Mouse (Mus musculus) heart, adult 18-20 months (tissue): ENCODE results near the gene Nfrkb. TPM values are rescaled to one million over a fixed set of nuclear protein-coding genes. Genes with fewer than 3 reads are reported as not detected.

Experiments used
- DNase-seq, 2 experiments: peaks; one replicate each; pipeline ENCODE4 v3.0.0; 2021 to 2022; ENCODE audit warnings: mixed read lengths in 1 of 2
- long read RNA-seq, 2 experiments: library from polyadenylated mRNA; stranded (forward); transcript quantifications; one replicate each; pipeline ENCODE4 v2.0.0; 2021
- total RNA-seq, 2 experiments: library from RNA; stranded (reverse); gene quantifications; 2 replicates each; pipeline ENCODE4 v1.2.3; 2021

The Nfrkb gene
- total RNA-seq: 1 to 10 TPM; 7.1 to 9.6 TPM
- long read RNA-seq, experiment 1, partial matches to known transcripts: 1 of 4 reads
- long read RNA-seq, experiment 1, other reads (novel, unspliced or antisense): 3 of 4 reads
- long read RNA-seq, experiment 2, full-length matches to known transcripts: 1 of 2 reads
- long read RNA-seq, experiment 2, partial matches to known transcripts: 1 of 2 reads
- long read RNA-seq, experiment 2, other reads (novel, unspliced or antisense): 0 of 2 reads

- peak; percentile 96 for DNase-seq
These were observed at the start of gene Nfrkb for GRCm38 (mm10) chr9:31385947-31386354. Nfrkb (plus strand) TSS chr9:31386192.

- DNase-seq: peak in 1 of 2 experiments; percentile 11
These were observed 41.6 kb upstream of the Nfrkb start for GRCm38 (mm10) chr9:31344289-31344831.

GRCm38 (mm10) chr9:31346575-31347080 is 39.4 kb upstream of the Nfrkb start:
- peak in 1 of 2 experiments; percentile 8 for DNase-seq

- no peak for DNase-seq
These were observed 37.5 kb upstream of the Nfrkb start for GRCm38 (mm10) chr9:31348458-31348857.

- peak; percentile 61 to 84 for DNase-seq
These were observed 37.1 kb upstream of the Nfrkb start for GRCm38 (mm10) chr9:31348915-31349314.

GRCm38 (mm10) chr9:31352716-31353115 is 33.3 kb upstream of the Nfrkb start:
- no peak for DNase-seq

GRCm38 (mm10) chr9:31353518-31353917 is 32.5 kb upstream of the Nfrkb start:
- no peak for DNase-seq

GRCm38 (mm10) chr9:31354051-31354450 is 31.9 kb upstream of the Nfrkb start:
- DNase-seq: no peak

- no peak for DNase-seq
These were observed 22.0 kb upstream of the Nfrkb start for GRCm38 (mm10) chr9:31363698-31364609.

GRCm38 (mm10) chr9:31365086-31365485 is 20.9 kb upstream of the Nfrkb start:
- no peak for DNase-seq

GRCm38 (mm10) chr9:31371740-31372139 is 14.3 kb upstream of the Nfrkb start:
- DNase-seq: no peak

- DNase-seq: no peak
These were observed 9.3 kb upstream of the Nfrkb start for GRCm38 (mm10) chr9:31376661-31377060.

GRCm38 (mm10) chr9:31384786-31385499 is 1.0 kb upstream of the Nfrkb start:
- DNase-seq: no peak

- no peak for DNase-seq
These were observed 507 bp upstream of the Nfrkb start for GRCm38 (mm10) chr9:31385500-31385869.

- DNase-seq: no peak
These were observed 582 bp downstream of the Nfrkb start for GRCm38 (mm10) chr9:31386368-31387180.

GRCm38 (mm10) chr9:31387206-31387605 is 1.2 kb downstream of the Nfrkb start:
- DNase-seq: no peak

- peak; percentile 36 to 81 for DNase-seq
These were observed 14.4 kb downstream of the Nfrkb start for GRCm38 (mm10) chr9:31400441-31400840.

GRCm38 (mm10) chr9:31404311-31404710 is 18.3 kb downstream of the Nfrkb start:
- DNase-seq: no peak

GRCm38 (mm10) chr9:31405217-31405616 is 19.2 kb downstream of the Nfrkb start:
- DNase-seq: peak; percentile 17 to 24

GRCm38 (mm10) chr9:31412165-31412564 is 26.2 kb downstream of the Nfrkb start:
- DNase-seq: no peak

- no peak for DNase-seq
These were observed 32.8 kb downstream of the Nfrkb start for GRCm38 (mm10) chr9:31418821-31419220.
